Mouse (Mus musculus): ENCODE data around the gene Piwil4. TPM values are rescaled to one million over a fixed set of nuclear protein-coding genes. Genes with fewer than 3 reads are reported as not detected.
A peak's percentile ranks its signal among the peaks of the same experiment; 100 is the strongest.

Gene Piwil4
- polyA plus RNA-seq, 1 experiment from 2014 or later = 0.06 TPM

GRCm38 (mm10) chr9:14728365-14728764 is 12.2 kb downstream of the Piwil4 start:
- TF ChIP-seq CTCF (IDR thresholded peaks at IDR 0.05; ENCODE audit: low read depth) (no peak), EP300 (IDR thresholded peaks at IDR 0.05; ENCODE audit: low read depth) (no peak)
- Histone ChIP-seq H3K9me3 (ENCODE audit: low read length) (no peaks in the 10 kb centered on the region), H3K36me3 (replicated peaks; ENCODE audit: insufficient read depth, low read length) (no peaks in the 10 kb centered on the region), H3K27ac (ENCODE audit: low read depth) (no peak overlapping the region), H3K4me2 (ENCODE audit: low read depth, low read length) (no peak overlapping the region), H3K4me3 (ENCODE audit: low read depth, low read length) (no peak overlapping the region), H3K4me1 (ENCODE audit: insufficient read depth) (no peaks in the 10 kb centered on the region), H3K9ac (replicated peaks) (no peak overlapping the region), H3K27me3 (ENCODE audit: insufficient read depth, low read length) (no peaks in the 10 kb centered on the region)
- no peak for DNase-seq
- ATAC-seq = no peak
- WGBS (ENCODE audit: insufficient replicate concordance) = 75% methylated on average over 4 of the region's 4 CpGs

- Histone ChIP-seq H3K36me3 (replicated peaks; ENCODE audit: insufficient read depth, low read length) (no peaks in the 10 kb centered on the region), H3K27ac (ENCODE audit: low read depth) (no peak overlapping the region), H3K4me3 (ENCODE audit: low read depth, low read length) (no peak overlapping the region), H3K4me1 (ENCODE audit: insufficient read depth) (no peaks in the 10 kb centered on the region), H3K27me3 (ENCODE audit: insufficient read depth, low read length) (no peaks in the 10 kb centered on the region), H3K4me2 (ENCODE audit: low read depth, low read length) (no peak overlapping the region), H3K9ac (replicated peaks) (no peak overlapping the region), H3K9me3 (ENCODE audit: low read length) (no peaks in the 10 kb centered on the region)
- no peak for TF ChIP-seq CTCF (IDR thresholded peaks at IDR 0.05; ENCODE audit: low read depth)
- TF ChIP-seq EP300 (IDR thresholded peaks at IDR 0.05; ENCODE audit: low read depth) = no peak
- 59% methylated on average over 4 of the region's 4 CpGs for WGBS (ENCODE audit: insufficient replicate concordance)
- ATAC-seq (no peak), DNase-seq (no peak)
Measured at GRCm38 (mm10) chr9:14726629-14727028, 13.9 kb downstream of the Piwil4 start.

- TF ChIP-seq EP300 (IDR thresholded peaks at IDR 0.05; ENCODE audit: low read depth) = no peak
- no peak for TF ChIP-seq CTCF (IDR thresholded peaks at IDR 0.05; ENCODE audit: low read depth)
- no peaks in the 10 kb centered on the region for H3K27me3 ChIP-seq (ENCODE audit: insufficient read depth, low read length)
- no peak overlapping the region for H3K4me3 ChIP-seq (ENCODE audit: low read depth, low read length)
- no peak overlapping the region for H3K4me2 ChIP-seq (ENCODE audit: low read depth, low read length)
- DNase-seq (no peak), ATAC-seq (no peak)
- H3K36me3 ChIP-seq (replicated peaks; ENCODE audit: insufficient read depth, low read length) = no peaks in the 10 kb centered on the region
- no peaks in the 10 kb centered on the region for H3K9me3 ChIP-seq (ENCODE audit: low read length)
- no peak overlapping the region for H3K27ac ChIP-seq (ENCODE audit: low read depth)
- WGBS (ENCODE audit: insufficient replicate concordance) = 82% methylated on average over 6 of the region's 6 CpGs
- no peak overlapping the region for H3K9ac ChIP-seq (replicated peaks)
- H3K4me1 ChIP-seq (ENCODE audit: insufficient read depth) = no peaks in the 10 kb centered on the region
Measured at GRCm38 (mm10) chr9:14726005-14726404, 14.5 kb downstream of the Piwil4 start.

- 34% methylated on average over 5 of the region's 5 CpGs for WGBS (ENCODE audit: insufficient replicate concordance)
- no peak for TF ChIP-seq EP300 (IDR thresholded peaks at IDR 0.05; ENCODE audit: low read depth)
- no peak for TF ChIP-seq CTCF (IDR thresholded peaks at IDR 0.05; ENCODE audit: low read depth)
- DNase-seq = no peak
Measured at GRCm38 (mm10) chr9:14724755-14725420, 15.6 kb downstream of the Piwil4 start.

GRCm38 (mm10) chr9:14721610-14722009 is 18.9 kb downstream of the Piwil4 start:
- DNase-seq (no peak), ATAC-seq (no peak)
- Histone ChIP-seq H3K9me3 (ENCODE audit: low read length) (no peaks in the 10 kb centered on the region), H3K36me3 (replicated peaks; ENCODE audit: insufficient read depth, low read length) (no peaks in the 10 kb centered on the region), H3K27me3 (ENCODE audit: insufficient read depth, low read length) (no peaks in the 10 kb centered on the region), H3K4me1 (ENCODE audit: insufficient read depth) (no peaks in the 10 kb centered on the region), H3K27ac (ENCODE audit: low read depth) (no peak overlapping the region), H3K9ac (replicated peaks) (no peak overlapping the region), H3K4me2 (ENCODE audit: low read depth, low read length) (no peak overlapping the region), H3K4me3 (ENCODE audit: low read depth, low read length) (no peak overlapping the region)
- WGBS (ENCODE audit: insufficient replicate concordance) = 63% methylated on average over 5 of the region's 5 CpGs
- TF ChIP-seq CTCF (IDR thresholded peaks at IDR 0.05; ENCODE audit: low read depth) = no peak
- no peak for TF ChIP-seq EP300 (IDR thresholded peaks at IDR 0.05; ENCODE audit: low read depth)

More at GRCm38 (mm10) chr9:14724755-14725420, 15.6 kb downstream of the Piwil4 start:
- Histone ChIP-seq H3K27ac (ENCODE audit: low read depth) (no peak overlapping the region), H3K4me1 (ENCODE audit: insufficient read depth) (no peaks in the 10 kb centered on the region), H3K36me3 (replicated peaks; ENCODE audit: insufficient read depth, low read length) (no peaks in the 10 kb centered on the region), H3K27me3 (ENCODE audit: insufficient read depth, low read length) (no peaks in the 10 kb centered on the region), H3K9ac (replicated peaks) (no peak overlapping the region), H3K9me3 (ENCODE audit: low read length) (no peaks in the 10 kb centered on the region), H3K4me2 (ENCODE audit: low read depth, low read length) (no peak overlapping the region), H3K4me3 (ENCODE audit: low read depth, low read length) (no peak overlapping the region)
- 0 out of 2 replicates have a peak, but pooled peaks have one; percentile 19 for ATAC-seq

- ATAC-seq (no peak), DNase-seq (no peak)
- 68% methylated on average over 2 of the region's 2 CpGs for WGBS (ENCODE audit: insufficient replicate concordance)
- Histone ChIP-seq H3K4me1 (ENCODE audit: insufficient read depth) (no peaks in the 10 kb centered on the region), H3K27ac (ENCODE audit: low read depth) (no peak overlapping the region), H3K4me2 (ENCODE audit: low read depth, low read length) (no peak overlapping the region), H3K36me3 (replicated peaks; ENCODE audit: insufficient read depth, low read length) (no peaks in the 10 kb centered on the region), H3K27me3 (ENCODE audit: insufficient read depth, low read length) (no peaks in the 10 kb centered on the region), H3K4me3 (ENCODE audit: low read depth, low read length) (no peak overlapping the region), H3K9me3 (ENCODE audit: low read length) (no peaks in the 10 kb centered on the region), H3K9ac (replicated peaks) (no peak overlapping the region)
- TF ChIP-seq EP300 (IDR thresholded peaks at IDR 0.05; ENCODE audit: low read depth) (no peak), CTCF (IDR thresholded peaks at IDR 0.05; ENCODE audit: low read depth) (no peak)
Measured at GRCm38 (mm10) chr9:14720384-14720783, 20.1 kb downstream of the Piwil4 start.
